Mouse (Mus musculus) heart, embryonic 15.5 days (tissue): ENCODE results near the gene Map1lc3a. TPM values are rescaled to one million over a fixed set of nuclear protein-coding genes. Genes with fewer than 3 reads are reported as not detected.

ENCODE experiments used
- ATAC-seq: fragments of 200-750 bp; cut with Nextera tagmentation; replicated peaks from 2 replicates; pipeline ENCODE4 v1.8.0; 2017; ENCODE audit warnings: low read depth, moderate TSS enrichment; ENCODE audit not compliant: insufficient number of reproducible peaks, insufficient read depth, low FRiP score
- H3K27ac ChIP-seq: fragments of 300-500 bp; sonication (generic); 2 replicates; pipeline ENCODE4 v1.5.1; 2015; ENCODE audit warnings: mild to moderate bottlenecking, inconsistent platforms
- H3K27me3 ChIP-seq: fragments of 300-500 bp; sonication (generic); 2 replicates; pipeline ENCODE4 v1.6.1; 2015; ENCODE audit warnings: inconsistent platforms
- H3K36me3 ChIP-seq: fragments of 300-500 bp; sonication (generic); 2 replicates; pipeline ENCODE4 v1.6.1; 2015; ENCODE audit warnings: mild to moderate bottlenecking, inconsistent platforms
- H3K4me1 ChIP-seq: fragments of 300-500 bp; sonication (generic); replicated peaks from 2 replicates; pipeline ENCODE4 v1.6.1; 2015; ENCODE audit warnings: inconsistent platforms
- H3K4me2 ChIP-seq: fragments of 300-500 bp; sonication (generic); 2 replicates; pipeline ENCODE4 v1.6.1; 2015; ENCODE audit warnings: inconsistent platforms, mild to moderate bottlenecking, moderate library complexity
- H3K4me3 ChIP-seq: fragments of 300-500 bp; sonication (generic); 2 replicates; pipeline ENCODE4 v1.5.1; 2015; ENCODE audit warnings: mild to moderate bottlenecking, inconsistent platforms
- H3K9ac ChIP-seq: fragments of 300-500 bp; sonication (generic); 2 replicates; pipeline ENCODE4 v1.6.1; 2015; ENCODE audit warnings: mild to moderate bottlenecking, inconsistent platforms
- H3K9me3 ChIP-seq: fragments of 300-500 bp; sonication (generic); replicated peaks from 2 replicates; pipeline ENCODE4 v1.6.1; 2016; ENCODE audit warnings: inconsistent platforms
- WGBS: fragments of 180-500 bp; shearing (Covaris S2); methylation state at CpG from one replicate; pipeline ENCODE4 v1.1.7; 2015; ENCODE audit warnings: mixed read lengths; 5-methylcytosine and 5-hydroxymethylcytosine counted together
- polyA plus RNA-seq: library from polyadenylated mRNA; unstranded; fragments of >200 nt; fragmentation: Nextera tagmentation; extraction: Ambion mirVana; gene quantifications from 2 replicates; pipeline ENCODE4 v1.2.1, GENCODE M21; 2015

Map1lc3a gene
- polyA plus RNA-seq, 1 experiment from 2014 or later, result 354 TPM

- WGBS, result 75% methylated on average over 5 of the region's 5 CpGs
- Histone ChIP-seq H3K4me2 (no peak overlapping the region), H3K4me1 (no peaks in the 10 kb centered on the region), H3K27me3 (no peaks in the 10 kb centered on the region), H3K36me3 (no peaks in the 10 kb centered on the region), H3K9ac (no peak overlapping the region), H3K27ac (no peak overlapping the region), H3K4me3 (no peak overlapping the region), H3K9me3 (0 out of 2 replicates have a peak, but pooled peaks cover 3% of the 10 kb centered on the region)
- ATAC-seq, result no peak
These were observed 9.2 kb upstream of the Map1lc3a start for GRCm38 (mm10) chr2:155266896-155267295.

GRCm38 (mm10) chr2:155271957-155272356 is 4.1 kb upstream of the Map1lc3a start:
- Histone ChIP-seq H3K9ac (no peak overlapping the region), H3K27me3 (no peaks in the 10 kb centered on the region), H3K36me3 (no peaks in the 10 kb centered on the region), H3K4me1 (peaks cover 13% of the 10 kb centered on the region), H3K4me2 (no peak overlapping the region), H3K4me3 (no peak overlapping the region), H3K27ac (no peak overlapping the region), H3K9me3 (no peaks in the 10 kb centered on the region)
- no peak for ATAC-seq
- 86% methylated on average over 6 of the region's 6 CpGs for WGBS

- 61% methylated on average over 10 of the region's 10 CpGs for WGBS
- Histone ChIP-seq H3K9ac (no peak overlapping the region), H3K36me3 (no peaks in the 10 kb centered on the region), H3K27ac (no peak overlapping the region), H3K9me3 (no peaks in the 10 kb centered on the region), H3K4me3 (no peak overlapping the region), H3K4me2 (no peak overlapping the region), H3K4me1 (peaks cover 19% of the 10 kb centered on the region), H3K27me3 (no peaks in the 10 kb centered on the region)
- no peak for ATAC-seq
These were observed 3.5 kb upstream of the Map1lc3a start for GRCm38 (mm10) chr2:155272396-155273170.

DNA sequence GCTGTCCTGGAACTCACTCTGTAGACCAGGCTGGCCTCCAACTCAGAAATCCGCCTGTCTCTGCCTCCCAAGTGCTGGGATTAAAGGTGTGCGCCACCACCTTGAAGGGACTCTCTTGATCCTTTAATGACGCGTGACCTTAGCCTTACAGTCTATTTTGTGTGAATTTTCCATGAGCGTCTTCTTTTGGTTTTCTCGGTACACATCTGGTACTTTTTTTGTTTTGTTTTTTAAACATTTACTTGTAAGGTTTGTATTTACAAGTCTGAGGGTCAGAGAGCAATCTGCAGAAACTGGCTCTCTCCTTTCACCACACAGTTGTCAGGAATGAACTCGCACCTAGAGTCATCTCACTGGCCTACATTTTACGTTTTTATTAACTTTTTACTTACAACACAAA is 2.5 kb upstream of the Map1lc3a start:
- Histone ChIP-seq H3K4me1 (peaks cover 29% of the 10 kb centered on the region), H3K4me2 (no peak overlapping the region), H3K9ac (no peak overlapping the region), H3K27ac (no peak overlapping the region), H3K27me3 (no peaks in the 10 kb centered on the region), H3K36me3 (peaks cover 4% of the 10 kb centered on the region; the same call in 1 of the 2 replicates), H3K4me3 (no peak overlapping the region), H3K9me3 (no peaks in the 10 kb centered on the region)
- no peak for ATAC-seq
- WGBS, result 89% methylated on average over 8 of the region's 8 CpGs

- Histone ChIP-seq H3K9me3 (no peaks in the 10 kb centered on the region), H3K36me3 (peaks cover 4% of the 10 kb centered on the region; the same call in 1 of the 2 replicates), H3K4me2 (peak overlapping the region; percentile 82), H3K9ac (peak overlapping the region; percentile 98), H3K4me1 (peaks cover 29% of the 10 kb centered on the region), H3K27ac (peak overlapping the region; percentile 94), H3K27me3 (no peaks in the 10 kb centered on the region), H3K4me3 (peak overlapping the region; percentile 97)
- 0% methylated on average over 46 of the region's 49 CpGs for WGBS
- peak; percentile 93 for ATAC-seq
These were observed 601 bp downstream of the Map1lc3a start for GRCm38 (mm10) chr2:155276621-155277175.

DNA sequence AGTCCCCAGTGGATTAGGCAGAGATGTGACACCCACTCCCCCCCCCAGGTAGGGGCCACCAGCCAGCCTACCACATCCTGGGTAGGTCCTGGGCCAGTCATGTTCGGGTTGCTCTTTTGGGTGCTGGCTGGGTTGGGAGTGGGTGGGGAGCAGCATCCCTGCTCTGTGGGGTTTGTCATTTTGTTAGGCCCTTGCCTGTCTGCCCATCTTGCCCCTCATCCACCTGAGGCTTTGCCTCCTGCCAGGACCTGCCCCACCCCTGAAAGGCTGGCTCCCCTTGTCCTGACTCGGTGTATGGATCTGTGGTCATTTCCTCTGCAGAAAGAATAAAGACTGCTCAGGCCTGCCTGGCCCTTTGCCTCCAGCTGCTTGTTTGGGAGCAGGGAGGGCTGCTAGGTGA is 1.6 kb downstream of the Map1lc3a start:
- H3K27me3 ChIP-seq, result no peaks in the 10 kb centered on the region
- WGBS, result 77% methylated on average over 2 of the region's 2 CpGs
- no peak for ATAC-seq
- H3K9ac ChIP-seq, result peak overlapping the region; percentile 98; the same call in 1 of the 2 replicates
- peaks cover 23% of the 10 kb centered on the region for H3K4me1 ChIP-seq
- peak overlapping the region; percentile 82 for H3K4me2 ChIP-seq
- H3K36me3 ChIP-seq, result peaks cover 4% of the 10 kb centered on the region; the same call in 1 of the 2 replicates
- peak overlapping the region; percentile 12; the same call in 1 of the 2 replicates for H3K27ac ChIP-seq
- H3K9me3 ChIP-seq, result no peaks in the 10 kb centered on the region
- peak overlapping the region; percentile 97 for H3K4me3 ChIP-seq

- peaks cover 27% of the 10 kb centered on the region for H3K4me1 ChIP-seq
- no peak overlapping the region for H3K4me2 ChIP-seq
- H3K9me3 ChIP-seq, result no peaks in the 10 kb centered on the region
- no peak for ATAC-seq
- H3K36me3 ChIP-seq, result peaks cover 4% of the 10 kb centered on the region; the same call in 1 of the 2 replicates
- no peak overlapping the region for H3K4me3 ChIP-seq
- H3K27me3 ChIP-seq, result no peaks in the 10 kb centered on the region
- peak overlapping the region; percentile 12; the same call in 1 of the 2 replicates for H3K27ac ChIP-seq
- no peak overlapping the region for H3K9ac ChIP-seq
- WGBS, result 81% methylated on average over 7 of the region's 7 CpGs
These were observed 2.3 kb downstream of the Map1lc3a start for GRCm38 (mm10) chr2:155278361-155278760.

- Histone ChIP-seq H3K27me3 (no peaks in the 10 kb centered on the region), H3K9ac (no peak overlapping the region), H3K4me1 (peaks cover 35% of the 10 kb centered on the region), H3K9me3 (no peaks in the 10 kb centered on the region), H3K27ac (no peak overlapping the region), H3K4me3 (no peak overlapping the region), H3K4me2 (no peak overlapping the region), H3K36me3 (peaks cover 4% of the 10 kb centered on the region; the same call in 1 of the 2 replicates)
- 78% methylated on average over 4 of the region's 4 CpGs for WGBS
- no peak for ATAC-seq
These were observed 3.1 kb downstream of the Map1lc3a start for GRCm38 (mm10) chr2:155279163-155279562.

DNA sequence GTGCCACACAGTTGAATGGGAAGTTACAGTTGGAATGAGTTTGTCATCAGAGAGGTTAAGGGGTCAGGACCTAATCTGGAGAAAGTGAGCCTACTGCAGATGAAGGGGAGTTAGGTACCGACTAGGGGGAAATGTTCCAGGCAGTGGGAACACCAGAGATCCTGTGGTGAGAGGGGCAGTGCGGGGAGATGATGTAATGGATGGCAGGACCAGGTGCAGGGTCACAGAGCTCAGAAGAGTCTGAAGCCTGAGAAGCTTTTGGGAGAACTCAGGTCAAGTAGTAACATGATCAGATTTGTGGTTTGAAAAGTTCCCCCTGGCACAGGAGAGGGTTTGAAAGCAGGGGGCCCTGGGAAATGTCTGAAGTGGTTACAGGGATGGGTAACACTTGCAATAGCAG is 4.0 kb downstream of the Map1lc3a start:
- Histone ChIP-seq H3K36me3 (peaks cover 4% of the 10 kb centered on the region; the same call in 1 of the 2 replicates), H3K9me3 (no peaks in the 10 kb centered on the region), H3K9ac (no peak overlapping the region), H3K4me2 (no peak overlapping the region), H3K27me3 (no peaks in the 10 kb centered on the region), H3K4me3 (no peak overlapping the region), H3K4me1 (peaks cover 44% of the 10 kb centered on the region), H3K27ac (no peak overlapping the region)
- 74% methylated on average over 2 of the region's 2 CpGs for WGBS
- no peak for ATAC-seq

DNA sequence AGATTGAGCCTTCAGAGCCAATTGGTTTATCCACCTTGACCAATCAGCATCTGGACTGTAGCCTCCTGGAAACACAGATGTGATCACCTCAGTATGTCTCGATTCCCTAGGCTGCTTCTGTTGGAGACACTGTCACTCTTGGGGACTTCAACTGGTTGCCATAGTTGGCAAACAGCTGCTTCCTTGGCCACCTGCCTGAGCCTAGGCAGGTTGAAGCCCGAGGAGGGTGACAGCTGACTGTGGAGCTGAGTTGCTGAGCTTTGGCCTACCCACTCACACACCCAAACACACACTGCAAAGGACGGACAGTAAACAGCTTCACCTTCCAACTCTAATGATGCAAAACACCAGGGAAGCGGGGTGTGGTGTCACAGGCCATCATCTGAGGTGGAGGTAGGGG is 7.7 kb downstream of the Map1lc3a start:
- Histone ChIP-seq H3K4me3 (no peak overlapping the region), H3K27ac (peak overlapping the region; percentile 60; the same call in 1 of the 2 replicates), H3K4me1 (peaks cover 34% of the 10 kb centered on the region), H3K9me3 (no peaks in the 10 kb centered on the region), H3K36me3 (no peaks in the 10 kb centered on the region), H3K27me3 (no peaks in the 10 kb centered on the region), H3K9ac (no peak overlapping the region), H3K4me2 (no peak overlapping the region)
- ATAC-seq, result no peak
- WGBS, result 79% methylated on average over 4 of the region's 4 CpGs

GRCm38 (mm10) chr2:155284647-155285046 is 8.6 kb downstream of the Map1lc3a start:
- Histone ChIP-seq H3K27ac (peak overlapping the region; percentile 60), H3K27me3 (no peaks in the 10 kb centered on the region), H3K9me3 (no peaks in the 10 kb centered on the region), H3K4me1 (peaks cover 34% of the 10 kb centered on the region), H3K36me3 (no peaks in the 10 kb centered on the region), H3K4me2 (no peak overlapping the region), H3K4me3 (no peak overlapping the region), H3K9ac (no peak overlapping the region)
- 50% methylated on average over 7 of the region's 7 CpGs for WGBS
- ATAC-seq, result no peak
